Mouse (Mus musculus): ENCODE results near the gene Lctl. TPM values are rescaled to one million over a fixed set of nuclear protein-coding genes. Genes with fewer than 3 reads are reported as not detected.

The Lctl gene
- not detected in 2 replicates for polyA plus RNA-seq (2015; fragmentation: Nextera tagmentation; extraction: Ambion mirVana)

- Histone ChIP-seq H3K27me3 (replicated peaks; ENCODE audit: insufficient read depth, low read length) (no peaks in the 10 kb centered on the region), H3K36me3 (ENCODE audit: insufficient read depth, low read length) (no peaks in the 10 kb centered on the region), H3K4me3 (ENCODE audit: low read depth, low read length) (no peak within 1 kb of the TSS), H3K27ac (ENCODE audit: low read length) (no peak within 1 kb of the TSS), H3K4me1 (ENCODE audit: insufficient read depth, low read depth, low read length) (no peaks in the 10 kb centered on the region), H3K9me3 (ENCODE audit: low read length) (no peaks in the 10 kb centered on the region), H3K9ac (replicated peaks; ENCODE audit: low read depth) (no peak within 1 kb of the TSS), H3K4me2 (replicated peaks; ENCODE audit: low read depth, low read length) (no peak within 1 kb of the TSS)
- 60% methylated on average over 3 of the region's 3 CpGs for WGBS
- ATAC-seq (no peak), DNase-seq (ENCODE audit: low spot score) (no peak)
- TF ChIP-seq EP300 (IDR thresholded peaks at IDR 0.05) (no peak), CTCF (IDR thresholded peaks at IDR 0.05) (no peak)
Measured at GRCm38 (mm10) chr9:64116876-64117275, at the start of gene Lctl. Lctl (plus strand) TSS chr9:64117147.

GRCm38 (mm10) chr9:64067787-64068186, 49.2 kb upstream of the Lctl start:
- ATAC-seq: no peak
- WGBS: 81% methylated on average over 5 of the region's 5 CpGs
- H3K4me3 ChIP-seq (ENCODE audit: low read depth, low read length): no peak overlapping the region
- H3K27ac ChIP-seq (ENCODE audit: low read length): no peak overlapping the region
- no peak for DNase-seq (ENCODE audit: low spot score)
- no peaks in the 10 kb centered on the region for H3K9me3 ChIP-seq (ENCODE audit: low read length)
- H3K4me2 ChIP-seq (replicated peaks; ENCODE audit: low read depth, low read length): no peak overlapping the region
- no peak overlapping the region for H3K9ac ChIP-seq (replicated peaks; ENCODE audit: low read depth)
- 0 out of 2 replicates have a peak, but pooled peaks cover 6% of the 10 kb centered on the region for H3K4me1 ChIP-seq (ENCODE audit: insufficient read depth, low read depth, low read length)
- H3K27me3 ChIP-seq (replicated peaks; ENCODE audit: insufficient read depth, low read length): no peaks in the 10 kb centered on the region
- H3K36me3 ChIP-seq (ENCODE audit: insufficient read depth, low read length): no peaks in the 10 kb centered on the region
- TF ChIP-seq CTCF (IDR thresholded peaks at IDR 0.05) (no peak), EP300 (IDR thresholded peaks at IDR 0.05) (no peak)

- Histone ChIP-seq H3K4me1 (ENCODE audit: insufficient read depth, low read depth, low read length) (0 out of 2 replicates have a peak, but pooled peaks cover 6% of the 10 kb centered on the region), H3K9ac (replicated peaks; ENCODE audit: low read depth) (no peak overlapping the region), H3K9me3 (ENCODE audit: low read length) (no peaks in the 10 kb centered on the region), H3K4me3 (ENCODE audit: low read depth, low read length) (no peak overlapping the region), H3K27ac (ENCODE audit: low read length) (no peak overlapping the region), H3K27me3 (replicated peaks; ENCODE audit: insufficient read depth, low read length) (no peaks in the 10 kb centered on the region), H3K36me3 (ENCODE audit: insufficient read depth, low read length) (no peaks in the 10 kb centered on the region), H3K4me2 (replicated peaks; ENCODE audit: low read depth, low read length) (no peak overlapping the region)
- ATAC-seq (no peak), DNase-seq (ENCODE audit: low spot score) (no peak)
- WGBS: 100% methylated on average over 1 of the region's 1 CpGs
- no peak for TF ChIP-seq EP300 (IDR thresholded peaks at IDR 0.05)
- no peak for TF ChIP-seq CTCF (IDR thresholded peaks at IDR 0.05)
Measured at GRCm38 (mm10) chr9:64068571-64068970, 48.4 kb upstream of the Lctl start.

- no peak overlapping the region for H3K9ac ChIP-seq (replicated peaks; ENCODE audit: low read depth)
Measured at GRCm38 (mm10) chr9:64069131-64069530, 47.8 kb upstream of the Lctl start.

GRCm38 (mm10) chr9:64070674-64071073, 46.3 kb upstream of the Lctl start:
- ATAC-seq: no peak
- Histone ChIP-seq H3K9me3 (ENCODE audit: low read length) (no peaks in the 10 kb centered on the region), H3K4me2 (replicated peaks; ENCODE audit: low read depth, low read length) (no peak overlapping the region), H3K27ac (ENCODE audit: low read length) (no peak overlapping the region), H3K27me3 (replicated peaks; ENCODE audit: insufficient read depth, low read length) (no peaks in the 10 kb centered on the region), H3K36me3 (ENCODE audit: insufficient read depth, low read length) (no peaks in the 10 kb centered on the region), H3K9ac (replicated peaks; ENCODE audit: low read depth) (no peak overlapping the region), H3K4me1 (ENCODE audit: insufficient read depth, low read depth, low read length) (0 out of 2 replicates have a peak, but pooled peaks cover 6% of the 10 kb centered on the region), H3K4me3 (ENCODE audit: low read depth, low read length) (no peak overlapping the region)
- DNase-seq (ENCODE audit: low spot score): no peak
- TF ChIP-seq EP300 (IDR thresholded peaks at IDR 0.05) (no peak), CTCF (IDR thresholded peaks at IDR 0.05) (no peak)
- 90% methylated on average over 5 of the region's 5 CpGs for WGBS

More at GRCm38 (mm10) chr9:64069131-64069530, 47.8 kb upstream of the Lctl start:
- no peak for ATAC-seq
- no peak for DNase-seq (ENCODE audit: low spot score)
- Histone ChIP-seq H3K9me3 (ENCODE audit: low read length) (no peaks in the 10 kb centered on the region), H3K4me1 (ENCODE audit: insufficient read depth, low read depth, low read length) (0 out of 2 replicates have a peak, but pooled peaks cover 6% of the 10 kb centered on the region), H3K27ac (ENCODE audit: low read length) (peak overlapping the region; percentile 43; the same call in 1 of the 2 replicates), H3K36me3 (ENCODE audit: insufficient read depth, low read length) (no peaks in the 10 kb centered on the region), H3K27me3 (replicated peaks; ENCODE audit: insufficient read depth, low read length) (no peaks in the 10 kb centered on the region), H3K4me2 (replicated peaks; ENCODE audit: low read depth, low read length) (no peak overlapping the region), H3K4me3 (ENCODE audit: low read depth, low read length) (no peak overlapping the region)
- 56% methylated on average over 5 of the region's 5 CpGs for WGBS
- TF ChIP-seq CTCF (IDR thresholded peaks at IDR 0.05) (no peak), EP300 (IDR thresholded peaks at IDR 0.05) (peak; percentile 66)

GRCm38 (mm10) chr9:64074831-64075230, 42.1 kb upstream of the Lctl start:
- no peak for TF ChIP-seq CTCF (IDR thresholded peaks at IDR 0.05)
- TF ChIP-seq EP300 (IDR thresholded peaks at IDR 0.05): no peak
- no peak overlapping the region for H3K4me2 ChIP-seq (replicated peaks; ENCODE audit: low read depth, low read length)
- H3K36me3 ChIP-seq (ENCODE audit: insufficient read depth, low read length): no peaks in the 10 kb centered on the region
- 88% methylated on average over 8 of the region's 8 CpGs for WGBS
- no peaks in the 10 kb centered on the region for H3K9me3 ChIP-seq (ENCODE audit: low read length)
- H3K9ac ChIP-seq (replicated peaks; ENCODE audit: low read depth): no peak overlapping the region
- H3K27ac ChIP-seq (ENCODE audit: low read length): no peak overlapping the region
- H3K27me3 ChIP-seq (replicated peaks; ENCODE audit: insufficient read depth, low read length): no peaks in the 10 kb centered on the region
- no peaks in the 10 kb centered on the region for H3K4me1 ChIP-seq (ENCODE audit: insufficient read depth, low read depth, low read length)
- H3K4me3 ChIP-seq (ENCODE audit: low read depth, low read length): no peak overlapping the region
- DNase-seq (ENCODE audit: low spot score) (no peak), ATAC-seq (no peak)

- no peak overlapping the region for H3K9ac ChIP-seq (replicated peaks; ENCODE audit: low read depth)
- no peaks in the 10 kb centered on the region for H3K9me3 ChIP-seq (ENCODE audit: low read length)
- H3K4me1 ChIP-seq (ENCODE audit: insufficient read depth, low read depth, low read length): no peaks in the 10 kb centered on the region
- H3K4me2 ChIP-seq (replicated peaks; ENCODE audit: low read depth, low read length): no peak overlapping the region
- no peak overlapping the region for H3K27ac ChIP-seq (ENCODE audit: low read length)
- no peak overlapping the region for H3K4me3 ChIP-seq (ENCODE audit: low read depth, low read length)
- H3K27me3 ChIP-seq (replicated peaks; ENCODE audit: insufficient read depth, low read length): no peaks in the 10 kb centered on the region
- no peak for TF ChIP-seq CTCF (IDR thresholded peaks at IDR 0.05)
- TF ChIP-seq EP300 (IDR thresholded peaks at IDR 0.05): no peak
- DNase-seq (ENCODE audit: low spot score): no peak
- H3K36me3 ChIP-seq (ENCODE audit: insufficient read depth, low read length): no peaks in the 10 kb centered on the region
- no peak for ATAC-seq
- 59% methylated on average over 2 of the region's 2 CpGs for WGBS
Measured at GRCm38 (mm10) chr9:64076412-64076811, 40.5 kb upstream of the Lctl start.
